ENCODE assay signal across 35 mouse cellular contexts in genomic region chr13:96976986-96977595, GRCm38 (mm10). TPM values are rescaled to one million over a fixed set of nuclear protein-coding genes. Genes with fewer than 3 reads are reported as not detected.
DNase-seq lines count a peak whose midpoint lies in the region; ATAC-seq and TF ChIP-seq lines count a peak whose summit lies in the region.
"Had no signal": no experiment of that assay in that cellular context is flagged by ENCODE, and none has a peak within 500 bp of the region (broad histone marks: within the 10 kb centered on the region; RNA-seq: fewer than 3 reads in every experiment).

No protein-coding gene starts in this region.

- H3K36me3 ChIP-seq in heart, embryonic 10.5 days, result no peaks in the 10 kb centered on the region
- H3K36me3 ChIP-seq: embryonic facial prominence, embryonic 12.5 days; embryonic facial prominence, embryonic 15.5 days; forebrain, embryonic 10.5 days; heart, embryonic 13.5 days had no signal

- H3K9me3 ChIP-seq in heart, embryonic 10.5 days, result no peaks in the 10 kb centered on the region
- H3K9me3 ChIP-seq: embryonic facial prominence, embryonic 12.5 days; embryonic facial prominence, embryonic 15.5 days; forebrain, embryonic 10.5 days; forebrain, embryonic 13.5 days; heart, embryonic 13.5 days had no signal

- H3K27ac ChIP-seq in heart, embryonic 10.5 days, result no peak overlapping the region
- H3K27ac ChIP-seq in embryonic fibroblast, embryonic 13.5 days (ENCODE audit: insufficient read depth, low read length), result peak overlapping the region; percentile 99
- H3K27ac ChIP-seq in layer of hippocampus, adult 2 months, result no peak overlapping the region
- H3K27ac ChIP-seq: embryonic facial prominence, embryonic 12.5 days; embryonic facial prominence, embryonic 15.5 days; forebrain, embryonic 10.5 days; forebrain, embryonic 13.5 days; gastrocnemius, adult 2 months; heart, embryonic 13.5 days; hindbrain, embryonic 14.5 days; hindbrain, postnatal 0 days had no signal

- H3K4me3 ChIP-seq in heart, embryonic 10.5 days, result no peak overlapping the region
- H3K4me3 ChIP-seq in embryonic fibroblast, embryonic 13.5 days (ENCODE audit: insufficient read depth, low read length), result no peak overlapping the region
- H3K4me3 ChIP-seq in layer of hippocampus, adult 2 months, result no peak overlapping the region
- H3K4me3 ChIP-seq: embryonic facial prominence, embryonic 12.5 days; embryonic facial prominence, embryonic 15.5 days; erythroblast, embryonic 14.5 days; forebrain, embryonic 10.5 days; forebrain, embryonic 13.5 days; gastrocnemius, adult 2 months; heart, embryonic 13.5 days had no signal

- DNase-seq in heart, adult 11 months, result peak; percentile 68
- DNase-seq in heart, embryonic 10.5 days (ENCODE audit: low spot score), result no peak
- DNase-seq in 3T3-L1 (ENCODE audit: low read depth, low spot score), result peak; percentile 72
- DNase-seq in Muller cell, postnatal 12 days (ENCODE audit: inconsistent ontology term), result peak; percentile 42
- no peak for DNase-seq in layer of hippocampus, adult 2 months (ENCODE audit: low spot score in 2 of 2)
- no peak for DNase-seq in layer of hippocampus, adult 8-10 months (ENCODE audit: low spot score in 2 of 2)
- DNase-seq: adrenal gland, adult 8-10 months; adrenal gland, postnatal 25 days; cerebellum, adult 11 months; cerebellum, adult 2 months; cerebellum, adult 9-11 months; cerebellum, postnatal 25 days; gastrocnemius, adult 2 months; gastrocnemius, postnatal 14 days; heart, adult 18-20 months; heart, postnatal 14 days; heart, postnatal 4 days; kidney, adult 11 months had no signal

- no peak for TF ChIP-seq CTCF in embryonic fibroblast, embryonic 13.5 days (IDR thresholded peaks at IDR 0.05; ENCODE audit: borderline replicate concordance, insufficient read depth, low read length)
- TF ChIP-seq CTCF in layer of hippocampus, adult 2 months (conservative IDR thresholded peaks at IDR 0.05), result no peak

- TF ChIP-seq POLR2A in embryonic fibroblast, embryonic 13.5 days (IDR thresholded peaks at IDR 0.05; ENCODE audit: low read depth, low read length), result no peak

- no peak for ATAC-seq in cerebellum, adult (ENCODE audit: insufficient number of reproducible peaks, low FRiP score, low TSS enrichment)
- ATAC-seq: forebrain, embryonic 13.5 days; forebrain, embryonic 16.5 days; hindbrain, postnatal 0 days; inflammation-experienced regulatory T-cells, adult 6 months had no signal

- WGBS in heart, embryonic 10.5 days, result 78% methylated on average over 6 of the region's 6 CpGs

- no peaks in the 10 kb centered on the region for H3K27me3 ChIP-seq in heart, embryonic 10.5 days (ENCODE audit: insufficient read depth, poor library complexity, severe bottlenecking)
- H3K27me3 ChIP-seq: embryonic facial prominence, embryonic 12.5 days; embryonic facial prominence, embryonic 15.5 days; forebrain, embryonic 13.5 days; heart, embryonic 13.5 days had no signal

- H3K4me1 ChIP-seq in heart, embryonic 10.5 days, result peaks cover 5% of the 10 kb centered on the region
- peaks cover 6% of the 10 kb centered on the region; the same call in 1 of the 2 replicates for H3K4me1 ChIP-seq in embryonic fibroblast, embryonic 13.5 days (ENCODE audit: control insufficient read depth, insufficient read depth, low read length)
- H3K4me1 ChIP-seq: embryonic facial prominence, embryonic 12.5 days; embryonic facial prominence, embryonic 15.5 days; forebrain, embryonic 10.5 days; forebrain, embryonic 13.5 days had no signal

RNA-seq across cellular contexts. Expression of gene Gcnt4, which starts 52.6 kb away (rescaled TPM):
- polyA plus RNA-seq in heart, embryonic 10.5 days (2016; fragmentation: Nextera tagmentation; extraction: Ambion mirVana), result 0.28 and 0.49 TPM in 2 replicates
- 24.5 and 41.1 TPM in 2 replicates for polyA plus RNA-seq in embryonic fibroblast, embryonic 13.5 days (2011; ENCODE audit: insufficient read length, low read depth, missing spikeins)
- total RNA-seq in layer of hippocampus, adult 2 months (2021), result 1 to 10 TPM; 1.8 to 2.1 TPM
- 1 to 10 TPM; 3.8 to 4.3 (median 4.0) TPM for total RNA-seq in layer of hippocampus, adult 8-10 months (2022)
- polyA plus RNA-seq: erythroblast, embryonic 14.5 days had no signal

RNA-seq across cellular contexts. Expression of gene 1700029F12Rik, which starts 57.1 kb away (rescaled TPM):
- not detected in 2 replicates for polyA plus RNA-seq in heart, embryonic 10.5 days (2016; fragmentation: Nextera tagmentation; extraction: Ambion mirVana)
- not detected in 2 replicates for polyA plus RNA-seq in embryonic fibroblast, embryonic 13.5 days (2011; ENCODE audit: insufficient read length, low read depth, missing spikeins)
- not detected for total RNA-seq in layer of hippocampus, adult 2 months (2021)
- not detected for total RNA-seq in layer of hippocampus, adult 8-10 months (2022)
- total RNA-seq: adrenal gland, adult 8-10 months; adrenal gland, postnatal 25 days; common myeloid progenitor, adult 5-6 weeks; ES-E14; gastrocnemius, adult 2 months; gastrocnemius, postnatal 14 days; gastrocnemius, postnatal 4 days; heart, adult 18-20 months; heart, postnatal 14 days; heart, postnatal 4 days; hindbrain, postnatal 0 days had no signal
- polyA plus RNA-seq: cerebellum, adult 2 months; embryonic facial prominence, embryonic 12.5 days; embryonic facial prominence, embryonic 15.5 days; erythroblast, embryonic 14.5 days; forebrain, embryonic 10.5 days; forebrain, embryonic 13.5 days; forebrain, embryonic 16.5 days; heart, embryonic 13.5 days; heart, embryonic 16.5 days; hindbrain, embryonic 11.5 days; hindbrain, embryonic 14.5 days; hindbrain, postnatal 0 days; inflammation-experienced regulatory T-cells, adult 6 months had no signal

Comparison
In these comparisons a context has a peak if more than half of its experiments do, and no peak if none do; other contexts are left out.
1. DNase-seq: peak in heart, adult 11 months (single experiment), 3T3-L1 (single experiment) and Muller cell, postnatal 12 days (single experiment); none in heart, embryonic 10.5 days (single experiment), layer of hippocampus, adult 2 months (0 of 2) and layer of hippocampus, adult 8-10 months (0 of 2).